Mouse (Mus musculus) kidney, adult 2 months (tissue): ENCODE measurements around the gene Gm10720.
"Not testable (repeated sequence)": the region's sequence is repeated elsewhere in the genome, so short reads cannot be mapped to it uniquely, and the experiment has no call there.

Experiments used
- CTCF ChIP-seq: fragments of 200-500 bp; conservative IDR thresholded peaks from 2 replicates; pipeline ENCODE4 v1.5.1; 2011; ENCODE audit warnings: low read depth, mild to moderate bottlenecking, control low read depth, low read length, moderate library complexity, mixed read lengths; ENCODE audit not compliant: insufficient read depth, insufficient read length
- POLR2A ChIP-seq: fragments of 200-500 bp; IDR thresholded peaks from one replicate; pipeline ENCODE4 v1.6.1; 2011; ENCODE audit warnings: low read depth, low read length, control low read depth

- not testable (repeated sequence) for TF ChIP-seq POLR2A, CTCF
Observed at GRCm38 (mm10) chr9:3002794-3003396, 12.6 kb upstream of the Gm10720 start, which contains the start of gene Gm11168.
